Mouse (Mus musculus): ENCODE measurements around the gene Spata31d1a. TPM values are rescaled to one million over a fixed set of nuclear protein-coding genes. Genes with fewer than 3 reads are reported as not detected.
"Not testable (repeated sequence)": the region's sequence is repeated elsewhere in the genome, so short reads cannot be mapped to it uniquely, and the experiment has no call there.

Gene Spata31d1a
- total RNA-seq, 2 experiments from 2014 or later: not detected

- no peak for DNase-seq (ENCODE audit: low spot score in 2 of 2)
These were observed 6.6 kb downstream of the Spata31d1a start for GRCm38 (mm10) chr13:59703514-59703913.

GRCm38 (mm10) chr13:59700137-59700536 is 10.0 kb downstream of the Spata31d1a start:
- DNase-seq (ENCODE audit: low spot score in 2 of 2): not testable (repeated sequence)

GRCm38 (mm10) chr13:59699131-59699530 is 11.0 kb downstream of the Spata31d1a start:
- DNase-seq (ENCODE audit: low spot score in 2 of 2): no peak

- DNase-seq (ENCODE audit: low spot score in 2 of 2): no peak
These were observed 14.3 kb downstream of the Spata31d1a start for GRCm38 (mm10) chr13:59695781-59696180.

GRCm38 (mm10) chr13:59694008-59694407 is 16.1 kb downstream of the Spata31d1a start, which contains the start of gene 4921517D22Rik:
TSS of gene 4921517D22Rik (minus strand) at chr13:59694108.
- DNase-seq (ENCODE audit: low spot score in 2 of 2): no peak

- no peak for DNase-seq (ENCODE audit: low spot score in 2 of 2)
These were observed 18.7 kb downstream of the Spata31d1a start for GRCm38 (mm10) chr13:59691478-59691877.

- DNase-seq (ENCODE audit: low spot score in 2 of 2): no peak
These were observed 19.6 kb downstream of the Spata31d1a start for GRCm38 (mm10) chr13:59690576-59690975.

GRCm38 (mm10) chr13:59689843-59690242 is 20.3 kb downstream of the Spata31d1a start:
- no peak for DNase-seq (ENCODE audit: low spot score in 2 of 2)

- DNase-seq (ENCODE audit: low spot score in 2 of 2): no peak
These were observed 20.8 kb downstream of the Spata31d1a start for GRCm38 (mm10) chr13:59689313-59689712.

- no peak for DNase-seq (ENCODE audit: low spot score in 2 of 2)
These were observed 21.8 kb downstream of the Spata31d1a start for GRCm38 (mm10) chr13:59688338-59688770.

GRCm38 (mm10) chr13:59685236-59685635 is 24.9 kb downstream of the Spata31d1a start:
- no peak for DNase-seq (ENCODE audit: low spot score in 2 of 2)

GRCm38 (mm10) chr13:59682629-59683028 is 27.5 kb downstream of the Spata31d1a start:
- DNase-seq (ENCODE audit: low spot score in 2 of 2): no peak

- no peak for DNase-seq (ENCODE audit: low spot score in 2 of 2)
These were observed 30.2 kb downstream of the Spata31d1a start for GRCm38 (mm10) chr13:59679908-59680307.

- no peak for DNase-seq (ENCODE audit: low spot score in 2 of 2)
These were observed 30.8 kb downstream of the Spata31d1a start for GRCm38 (mm10) chr13:59679306-59679705.

GRCm38 (mm10) chr13:59676316-59677229 is 33.6 kb downstream of the Spata31d1a start:
- peak in 1 of 2 experiments; percentile 17 for DNase-seq (ENCODE audit: low spot score in 2 of 2)

- peak; percentile 16 to 32 for DNase-seq (ENCODE audit: low spot score in 2 of 2)
These were observed 34.7 kb downstream of the Spata31d1a start, which contains the start of gene Golm1 for GRCm38 (mm10) chr13:59675151-59676011. TSS of gene Golm1 (minus strand) at chr13:59675811.

- no peak for DNase-seq (ENCODE audit: low spot score in 2 of 2)
These were observed 35.4 kb downstream of the Spata31d1a start for GRCm38 (mm10) chr13:59674761-59675150.

GRCm38 (mm10) chr13:59674215-59674614 is 35.9 kb downstream of the Spata31d1a start:
- no peak for DNase-seq (ENCODE audit: low spot score in 2 of 2)

GRCm38 (mm10) chr13:59673597-59673996 is 36.5 kb downstream of the Spata31d1a start:
- DNase-seq (ENCODE audit: low spot score in 2 of 2): no peak

GRCm38 (mm10) chr13:59672248-59672647 is 37.9 kb downstream of the Spata31d1a start:
- no peak for DNase-seq (ENCODE audit: low spot score in 2 of 2)

GRCm38 (mm10) chr13:59671521-59671920 is 38.6 kb downstream of the Spata31d1a start:
- no peak for DNase-seq (ENCODE audit: low spot score in 2 of 2)
